Mouse (Mus musculus) left cerebral cortex, postnatal 36 days (tissue): ENCODE measurements at regions not wholly inside any gene's neighbourhood (a gene's known extent, or its start where the extent isn't known, plus 50 kb on each side); places are given as distances from the start of the nearest gene placed in this dataset.
"Not testable (repeated sequence)": the region's sequence is repeated elsewhere in the genome, so short reads cannot be mapped to it uniquely, and the experiment has no call there.

Experiments used
- DNase-seq, 2 experiments: peaks; one replicate each; pipeline ENCODE4 v3.0.0; 2021 to 2022; ENCODE audit warnings: low spot score in 2 of 2, mixed read lengths in 1 of 2
- intact Hi-C: fragments of 180-260 bp; cut with DNase I; formaldehyde crosslinking; loops from one replicate; pipeline ENCODE4 v1.15.1; 2025

DNA sequence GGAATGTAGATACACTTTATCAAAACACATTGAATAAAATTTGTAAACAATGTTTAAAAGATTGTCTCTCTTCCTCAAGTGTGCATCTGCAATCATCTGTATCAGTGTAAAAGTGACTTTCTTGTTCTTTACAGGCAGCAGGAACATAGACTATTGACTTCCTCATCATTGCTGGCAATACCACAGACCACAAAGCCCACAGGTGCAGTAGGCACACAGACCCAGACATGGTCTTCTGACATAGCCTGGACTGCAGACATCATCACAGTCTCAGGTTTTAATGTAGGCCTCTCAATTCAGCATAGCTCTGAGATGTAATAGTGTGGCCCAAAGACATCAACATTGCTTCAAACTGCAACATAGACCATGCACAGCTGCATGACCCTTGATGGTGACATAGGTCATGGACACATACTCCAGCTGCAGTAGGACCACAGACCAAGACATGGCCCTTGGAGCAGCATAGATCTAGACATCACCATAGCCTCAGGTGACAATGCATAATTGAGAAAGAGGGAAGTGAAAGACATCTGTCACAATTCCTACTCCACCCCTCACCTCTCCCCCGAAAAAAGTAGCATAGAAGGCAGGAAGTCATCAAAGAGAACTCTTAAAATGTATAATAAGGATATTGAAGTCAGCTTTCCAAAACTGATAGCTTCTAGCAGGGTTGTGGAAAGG, 74.1 kb upstream of the Speer2 start:
- intact Hi-C loops, result no loop called here
- DNase-seq, result no peak

DNA sequence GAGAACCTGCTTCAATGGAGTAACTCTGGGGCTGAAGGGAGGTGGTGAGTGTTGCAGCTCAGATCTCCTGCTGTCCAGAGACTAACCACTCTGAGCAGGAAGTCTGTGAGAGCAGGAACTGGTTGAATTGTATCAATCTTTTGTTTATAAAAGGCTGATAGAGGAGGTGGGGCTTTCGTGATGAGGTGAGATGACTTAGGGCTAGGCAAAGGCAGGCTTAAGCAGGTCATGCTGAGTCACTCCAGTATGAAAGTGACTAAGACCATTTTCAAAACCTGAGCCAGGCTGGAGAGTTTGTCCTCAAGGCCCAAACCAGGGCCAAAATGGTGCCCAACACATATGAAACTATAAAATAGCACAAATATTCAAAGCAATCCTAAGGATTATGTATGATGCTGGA, 80.1 kb upstream of the Speer2 start:
- intact Hi-C loops, result no loop called here
- DNase-seq, result no peak

DNA sequence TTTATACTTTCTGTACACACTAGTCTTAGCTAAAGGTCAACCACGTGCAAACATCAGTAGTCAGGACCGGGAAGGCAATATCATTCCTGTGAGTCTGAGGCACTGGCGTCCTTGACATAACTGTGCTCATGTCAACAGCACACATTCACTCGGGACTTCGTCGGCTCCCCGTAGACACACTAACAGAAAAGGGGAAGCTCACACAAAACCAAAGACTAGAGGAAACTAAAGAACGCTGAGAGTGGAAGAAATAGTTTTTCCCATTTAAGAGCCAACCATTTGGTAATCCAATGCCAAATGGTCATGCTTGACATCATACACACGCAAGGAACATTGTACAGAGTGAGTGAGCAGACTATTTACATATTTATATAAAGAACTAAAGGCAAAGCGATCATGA, 85.2 kb upstream of the Speer2 start:
- no peak for DNase-seq
- intact Hi-C loops, result no loop called here

DNA sequence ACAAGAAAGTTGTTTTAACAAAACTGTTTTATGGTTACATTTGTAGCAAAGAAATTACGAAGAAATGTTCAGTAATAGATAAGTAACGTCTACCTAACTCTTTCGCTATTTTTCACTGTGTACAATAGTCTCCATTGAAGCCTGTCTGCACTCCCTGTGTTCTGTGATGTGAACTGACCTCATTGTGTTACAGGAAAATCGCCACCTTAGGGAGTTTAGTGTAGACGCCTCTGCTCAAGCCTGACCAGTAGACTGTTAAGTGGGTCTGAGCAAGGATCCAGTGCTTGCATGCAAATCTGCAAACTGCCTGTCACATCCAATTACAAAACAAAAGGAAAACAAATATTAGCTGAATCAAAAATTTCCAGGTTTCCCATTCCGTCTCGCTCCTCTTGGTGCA, 85.8 kb upstream of the Speer2 start:
- no peak for DNase-seq
- intact Hi-C loops, result no loop called here

DNA sequence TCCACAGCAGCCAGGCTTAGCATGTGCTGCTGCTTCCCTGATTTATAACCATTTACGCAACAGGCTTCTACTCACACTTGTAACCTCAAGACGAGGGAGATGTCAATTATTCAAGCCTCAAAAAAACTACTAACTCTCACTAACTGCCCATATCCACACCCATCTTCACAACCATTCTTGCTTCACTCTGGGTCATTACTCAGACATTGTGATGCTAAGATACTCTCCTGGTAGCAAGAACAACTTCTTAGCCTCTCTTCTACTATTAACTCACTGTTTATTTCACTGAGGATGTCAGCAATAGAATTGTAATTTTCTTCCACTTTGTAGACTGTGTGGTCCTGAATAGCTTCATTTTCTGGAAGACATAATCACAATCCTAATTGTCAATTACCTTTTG, 88.0 kb upstream of the Speer2 start:
- intact Hi-C loops, result no loop called here
- no peak for DNase-seq

DNA sequence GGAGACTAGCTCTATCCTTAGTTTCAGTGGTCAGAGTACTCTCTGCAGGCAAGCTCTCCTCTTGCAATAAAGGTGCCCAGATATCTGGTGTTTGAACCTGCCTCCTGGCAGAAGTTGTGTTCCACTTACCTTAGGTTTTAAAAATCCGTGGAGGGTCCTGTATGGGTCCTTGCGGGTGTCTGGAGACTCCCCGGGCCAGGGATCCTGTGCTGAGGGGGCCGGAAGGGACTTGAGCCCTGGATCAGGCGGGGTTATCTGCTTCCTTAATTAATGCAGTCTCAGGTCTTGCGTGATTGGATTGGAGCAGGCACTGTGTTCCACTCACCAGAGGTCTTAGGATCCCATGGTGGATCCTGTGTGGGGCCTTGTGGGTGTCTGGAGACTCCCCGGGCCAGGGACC, 103.0 kb upstream of the Speer2 start:
- DNase-seq, intact Hi-C loops: not testable (repeated sequence)

DNA sequence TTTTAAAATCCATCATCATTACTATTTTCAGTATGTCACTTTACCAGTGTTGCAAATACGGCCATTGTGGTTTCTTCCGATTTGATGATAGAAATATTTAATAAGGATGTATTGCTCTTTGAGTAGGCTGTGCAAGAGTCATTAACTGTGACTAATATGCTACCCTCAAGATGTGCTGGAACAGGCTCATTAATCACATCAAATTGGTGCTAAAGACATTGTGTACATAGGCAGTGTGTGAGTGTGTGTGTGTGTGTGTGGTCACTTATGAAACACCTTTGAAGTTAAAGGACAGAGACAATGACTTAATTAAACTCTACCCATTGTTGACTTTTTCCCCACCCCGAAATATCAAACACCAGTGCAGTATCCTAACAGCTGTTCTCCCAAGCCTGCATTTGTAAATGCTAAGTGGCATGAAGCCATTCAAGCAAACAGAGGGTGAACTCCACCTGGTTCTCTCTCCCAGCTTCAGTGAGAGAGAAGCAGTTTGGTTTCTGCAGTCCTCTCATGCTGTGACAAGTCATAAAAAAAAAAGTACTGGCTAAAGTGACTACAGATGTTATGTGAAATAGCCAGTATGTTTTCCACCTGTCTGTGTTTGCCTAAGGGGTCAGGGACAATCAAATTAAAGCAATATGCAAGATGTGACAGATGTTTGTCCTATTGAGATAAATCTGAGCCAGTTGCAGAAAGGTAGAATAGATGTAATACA, 116.4 kb upstream of the Speer2 start:
- DNase-seq, result no peak
- intact Hi-C loops, result no loop called here

DNA sequence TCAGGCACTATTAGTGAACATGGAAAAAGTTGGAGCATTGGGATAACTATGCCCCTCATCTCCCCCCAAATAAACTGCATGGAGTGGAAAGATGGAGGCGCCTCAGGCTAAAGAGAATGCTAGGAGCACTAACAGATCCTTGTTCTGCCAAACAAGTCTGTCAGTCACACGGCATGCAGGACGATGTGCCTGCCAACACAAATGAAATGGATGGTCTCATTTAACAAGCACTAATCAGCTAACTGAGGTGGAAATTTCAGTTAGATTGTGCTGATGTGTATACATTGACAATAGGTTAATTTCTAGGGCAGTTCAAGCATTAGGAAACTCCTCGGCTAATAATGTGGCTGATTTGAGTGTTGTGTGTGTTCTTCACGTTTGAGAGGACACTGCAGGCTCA, 120.8 kb upstream of the Speer2 start:
- intact Hi-C loops, result no loop called here

DNA sequence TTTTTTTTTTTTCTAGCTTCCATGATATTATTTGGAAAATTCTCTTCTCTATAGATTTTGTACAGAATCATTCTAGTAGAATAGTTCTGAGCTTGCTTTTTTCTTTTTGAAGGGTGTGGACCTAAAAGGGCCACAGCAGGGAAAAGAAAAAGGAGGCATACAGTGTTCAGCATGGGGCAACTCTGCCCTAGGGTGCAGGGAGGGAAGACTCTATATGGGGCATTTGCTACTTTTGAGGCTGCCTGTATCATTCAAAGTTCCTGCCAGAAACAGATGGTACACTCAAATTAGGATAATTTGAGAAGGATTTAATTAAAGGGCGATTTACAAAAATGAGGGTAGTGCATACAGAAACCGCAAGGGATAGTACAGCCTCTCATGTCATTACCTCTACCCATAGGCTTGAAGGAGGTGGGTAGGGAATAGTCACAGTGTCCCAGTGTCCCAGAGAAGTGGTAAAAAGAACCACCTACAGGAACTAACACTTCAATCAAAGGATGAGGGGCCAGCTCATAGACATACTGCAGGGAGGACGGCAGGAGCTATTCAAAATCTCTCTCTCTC, 128.4 kb upstream of the Speer2 start:
- intact Hi-C loops, result no loop called here
- no peak for DNase-seq

More for the DNA sequence above, 120.8 kb upstream of the Speer2 start:
- DNase-seq, result no peak

DNA sequence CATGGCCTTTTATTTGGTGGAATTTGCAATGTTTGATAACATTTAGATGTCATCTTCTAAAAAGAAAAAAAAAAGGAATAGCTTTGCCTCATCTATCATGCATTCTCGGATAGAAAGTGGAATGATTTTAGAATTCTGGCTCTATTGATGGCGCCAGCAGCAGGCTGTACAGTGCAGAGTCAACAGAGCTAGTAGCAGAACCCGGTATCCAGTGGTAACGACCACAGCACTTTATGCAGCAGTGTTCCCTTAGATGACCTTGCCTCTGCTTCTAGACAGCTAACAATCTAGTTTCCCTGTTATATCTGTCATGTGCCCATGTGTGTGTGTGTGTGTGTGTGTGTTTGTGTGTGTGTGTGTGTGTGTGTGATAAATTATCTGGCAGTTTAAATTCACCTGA, 129.2 kb upstream of the Speer2 start:
- no peak for DNase-seq

DNA sequence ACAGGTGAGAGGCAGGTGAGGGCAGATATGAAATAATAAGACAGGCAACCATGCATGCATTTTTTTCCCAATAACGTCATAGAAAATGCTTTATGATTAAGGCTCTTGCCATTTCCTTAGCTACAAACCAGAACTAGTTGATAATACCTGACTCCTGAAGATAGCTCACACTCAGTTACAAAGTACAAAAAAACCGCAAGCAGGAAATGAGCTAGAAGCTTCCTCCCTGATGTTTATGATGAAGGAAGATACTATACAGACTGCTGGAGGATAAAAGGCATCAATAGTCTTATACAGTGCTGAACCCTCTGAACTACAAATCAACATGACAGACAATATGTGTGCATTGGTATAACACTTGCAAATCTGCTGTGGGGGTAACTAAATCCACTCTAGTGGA, 143.3 kb upstream of the Speer2 start:
- intact Hi-C loops, result no loop called here
- DNase-seq, result no peak

More for the DNA sequence above, 129.2 kb upstream of the Speer2 start:
- intact Hi-C loops, result no loop called here

DNA sequence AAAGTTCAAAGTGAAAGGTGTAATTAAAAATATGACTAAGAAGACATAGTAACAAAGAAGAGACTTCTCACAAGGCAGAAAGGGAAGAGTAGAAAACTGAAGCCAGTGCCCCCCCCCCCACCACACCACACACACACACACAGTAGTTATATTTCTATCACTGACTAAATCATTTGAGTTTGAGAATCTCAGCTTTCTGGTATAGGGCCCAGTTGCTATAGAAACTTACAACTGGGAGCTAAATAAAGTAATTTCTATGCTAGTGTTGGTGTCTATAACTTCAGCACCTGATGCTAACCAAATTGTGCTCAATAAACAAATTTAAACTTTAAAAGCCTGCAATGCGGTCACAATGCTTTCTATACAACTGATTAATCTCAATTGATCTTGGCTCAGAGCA, 153.4 kb upstream of the Speer2 start:
- no peak for DNase-seq
- intact Hi-C loops, result no loop called here

DNA sequence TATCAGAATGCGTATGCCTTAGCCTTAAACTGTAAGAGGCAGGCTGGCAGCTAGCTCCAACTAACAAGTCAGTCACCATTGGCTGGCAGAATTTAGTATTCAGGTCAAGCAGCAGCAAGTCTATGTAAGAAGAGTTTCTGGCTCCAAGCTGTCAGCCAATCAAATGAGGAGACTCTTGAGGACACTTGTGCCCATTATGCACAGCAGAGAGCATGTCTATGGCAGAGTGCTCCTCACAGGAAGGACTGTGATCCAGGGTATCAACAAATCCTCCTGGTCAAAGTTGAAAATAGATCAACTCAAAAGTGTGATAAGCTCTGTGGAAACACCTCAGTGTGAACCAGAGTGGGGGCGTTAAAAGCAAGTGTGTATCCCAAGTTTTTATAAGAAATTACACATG, 156.0 kb upstream of the Speer2 start:
- intact Hi-C loops, result no loop called here
- no peak for DNase-seq

DNA sequence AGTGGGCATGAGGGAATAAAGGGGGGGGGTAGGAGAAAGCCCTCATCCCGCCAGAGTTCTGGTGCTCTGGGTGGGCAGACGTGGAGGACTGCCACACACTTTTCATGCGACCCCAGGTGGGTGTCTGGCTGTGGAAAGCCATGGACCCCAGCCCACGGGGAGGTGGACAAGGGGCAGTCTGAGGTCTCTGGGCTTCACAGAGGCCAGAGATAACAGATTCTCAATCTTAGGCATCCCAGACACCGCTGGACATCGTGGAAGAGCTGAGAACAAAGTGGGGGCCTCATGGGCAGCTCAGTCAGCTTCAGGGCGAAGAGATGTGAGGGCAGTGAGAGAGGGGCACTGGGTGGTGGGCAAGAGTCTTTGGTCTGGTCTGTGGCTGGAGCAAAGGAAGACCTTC, 157.9 kb upstream of the Speer2 start:
- intact Hi-C loops, result no loop called here
- DNase-seq, result no peak

DNA sequence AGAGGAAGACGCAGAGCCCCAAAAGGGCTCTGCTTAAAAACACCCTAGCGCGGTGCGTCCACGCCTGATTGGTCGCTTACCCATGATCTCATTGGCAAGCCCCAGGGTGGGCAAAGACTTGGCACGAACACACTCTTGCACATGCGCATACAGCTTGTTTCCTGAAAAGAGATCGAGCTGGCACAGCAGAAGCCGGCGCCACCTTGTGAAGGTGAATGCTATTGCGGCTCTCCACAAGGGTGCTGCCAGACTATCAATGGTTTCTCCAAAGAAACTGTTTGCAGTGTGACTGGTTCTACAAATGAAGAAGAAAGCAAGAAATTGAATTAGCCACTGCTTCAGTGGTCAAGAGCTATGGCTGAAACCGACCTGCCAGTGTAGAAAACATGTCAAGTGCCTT, 165.1 kb upstream of the Speer2 start:
- intact Hi-C loops, result no loop called here
- DNase-seq, result no peak

DNA sequence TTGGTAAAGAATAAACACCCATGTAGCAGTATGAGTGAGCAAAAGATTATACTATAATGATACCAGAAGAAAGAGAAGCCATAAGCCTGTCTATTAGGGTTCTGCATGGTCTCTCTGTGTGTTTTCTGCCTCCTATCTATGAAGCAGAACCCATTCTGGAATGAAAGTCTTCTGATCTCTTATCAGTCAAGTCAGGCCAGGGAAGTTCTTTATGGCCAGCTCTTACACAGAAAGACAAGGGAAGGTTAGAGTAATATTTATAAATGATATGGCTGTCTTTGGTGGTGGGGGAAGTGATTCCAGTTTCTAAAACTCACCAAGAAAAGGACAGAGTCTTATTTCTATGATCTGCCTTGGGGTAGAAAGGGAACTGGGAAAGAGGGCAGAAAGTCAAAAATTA, 182.0 kb upstream of the Speer2 start:
- intact Hi-C loops, result no loop called here
- DNase-seq, result no peak

DNA sequence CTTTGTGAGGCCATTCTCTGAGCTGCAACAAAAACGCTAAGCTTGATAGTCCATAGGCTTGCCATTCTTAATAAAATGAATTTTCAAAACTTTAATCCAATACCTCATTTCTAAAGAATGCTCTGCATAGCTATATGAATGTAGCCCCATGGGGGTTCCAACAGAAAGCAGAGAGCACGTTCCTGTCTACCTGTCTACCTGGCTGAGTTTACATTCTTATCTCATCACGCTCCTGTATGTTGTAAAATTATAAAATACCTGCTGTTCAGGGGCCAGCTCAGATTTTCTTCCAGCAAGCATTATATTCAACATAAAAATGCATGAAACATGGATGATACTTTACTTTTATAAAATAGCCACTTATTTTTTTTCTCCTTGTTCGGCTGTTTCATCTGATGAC, 182.5 kb upstream of the Speer2 start:
- no peak for DNase-seq
- intact Hi-C loops, result no loop called here

DNA sequence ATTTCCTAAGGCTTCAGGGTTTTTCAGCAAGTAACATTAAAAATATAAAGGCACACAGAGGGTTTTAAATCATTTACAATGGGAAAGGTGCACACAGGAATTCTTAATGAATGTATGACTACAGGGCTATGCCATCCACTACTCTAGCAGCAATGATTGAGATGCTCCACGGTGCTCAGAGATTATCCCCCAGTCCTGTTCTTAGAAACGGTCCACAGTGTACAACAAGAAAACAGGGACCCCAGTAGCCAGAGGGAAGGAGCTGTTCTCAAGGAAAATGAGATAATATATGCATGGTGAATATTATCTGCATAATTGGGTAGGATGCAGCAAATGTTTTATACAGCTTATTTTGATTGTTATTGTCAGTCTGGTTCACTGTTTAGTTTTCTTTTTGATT, 186.3 kb upstream of the Speer2 start:
- intact Hi-C loops, result no loop called here
- no peak for DNase-seq

DNA sequence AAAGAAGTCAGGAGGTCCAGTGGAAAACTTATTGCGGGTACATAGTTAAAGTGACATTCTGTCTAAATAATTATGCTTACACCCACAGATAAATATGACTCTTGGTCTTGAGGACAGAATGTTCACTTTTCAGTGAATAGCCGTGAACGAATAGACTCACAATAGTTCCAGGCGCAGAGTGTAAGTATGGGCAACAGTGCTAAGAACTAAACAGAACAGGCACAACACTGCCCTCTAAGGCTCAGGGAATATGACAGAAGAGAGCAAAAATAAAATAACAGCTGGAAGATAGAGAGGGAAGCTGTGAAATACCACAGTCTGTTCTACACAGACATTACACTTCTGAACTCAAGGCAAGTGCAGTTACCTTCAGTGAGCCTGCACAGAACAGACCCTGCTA, 207.9 kb upstream of the Speer2 start:
- intact Hi-C loops, result no loop called here
- no peak for DNase-seq

DNA sequence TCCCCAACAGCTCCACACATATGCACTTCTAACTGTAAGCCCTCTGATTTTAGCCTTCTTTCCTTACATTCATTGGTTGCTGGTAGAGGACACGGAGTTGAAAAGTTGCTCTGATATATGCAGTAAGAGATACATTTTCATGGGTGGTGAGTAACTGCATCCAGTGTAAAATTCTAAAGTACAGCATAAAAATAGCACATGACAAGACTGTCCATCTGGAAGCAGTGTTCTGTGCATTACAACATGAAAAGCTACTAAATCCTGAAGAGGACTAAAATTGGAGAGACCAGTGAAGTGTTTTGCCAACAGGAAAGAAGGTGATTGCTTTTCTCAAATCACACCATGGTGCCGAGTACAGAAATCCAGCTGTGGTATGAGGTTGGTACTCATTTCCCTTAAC, 210.2 kb upstream of the Speer2 start:
- intact Hi-C loops, result no loop called here
- no peak for DNase-seq

DNA sequence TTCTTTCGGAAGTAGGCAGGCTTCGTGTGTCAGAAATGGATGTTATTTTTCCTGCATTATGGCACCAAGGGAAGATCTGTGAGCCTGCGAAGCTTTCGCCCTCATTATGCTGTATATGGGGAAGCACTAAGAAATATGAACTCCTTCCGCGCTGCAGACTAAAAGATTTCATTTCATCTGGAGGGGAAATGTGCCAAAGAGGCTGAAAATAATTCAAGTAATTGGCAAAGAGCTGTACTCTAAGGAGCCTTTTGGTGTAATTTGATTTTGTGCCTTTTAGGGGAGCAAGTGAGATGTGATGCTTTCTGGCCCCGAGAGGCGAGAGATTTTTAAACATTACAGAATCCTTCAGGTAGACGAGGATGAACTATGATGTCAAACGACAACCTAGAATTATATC, 216.0 kb upstream of the Speer2 start:
- intact Hi-C loops, result no loop called here
- DNase-seq, result no peak
